Mouse (Mus musculus): ENCODE data around the gene Tgfbr3.

- TF ChIP-seq CTCF (IDR thresholded peaks at IDR 0.05; ENCODE audit: low read depth) = no peak
- TF ChIP-seq EP300 (IDR thresholded peaks at IDR 0.05; ENCODE audit: low read depth) = peak; percentile 59; the same call in 1 of the 2 replicates
These were observed 55.8 kb downstream of the Tgfbr3 start for GRCm38 (mm10) chr5:107233366-107234354.
